Mouse (Mus musculus) heart, postnatal 10 days (tissue): ENCODE measurements around the gene Hagh. TPM values are rescaled to one million over a fixed set of nuclear protein-coding genes. Genes with fewer than 3 reads are reported as not detected.
A peak's percentile ranks its signal among the peaks of the same experiment; 100 is the strongest.

Experiments used
- DNase-seq, 2 experiments: peaks; one replicate each; pipeline ENCODE4 v3.0.0; 2021
- intact Hi-C: fragments of 180-260 bp; cut with DNase I; formaldehyde crosslinking; loops from one replicate; pipeline ENCODE4 v1.15.1; 2025
- total RNA-seq, 2 experiments: library from RNA; stranded (reverse); gene quantifications; 2 replicates each; pipeline ENCODE4 v1.2.3; 2021

The Hagh gene
- total RNA-seq, 2 experiments from 2014 or later: 110 to 117 TPM

GRCm38 (mm10) chr17:24899153-24899552 is 59.2 kb downstream of the Hagh start:
- DNase-seq: peak; percentile 80 to 83
- intact Hi-C loops: loop anchor here (5.0 kb wide), 1 partner anchor 162 kb away; the partner anchor contains the start of gene Msrb1

GRCm38 (mm10) chr17:24900014-24900413 is 60.1 kb downstream of the Hagh start:
- intact Hi-C loops: no loop called here
- DNase-seq: no peak

GRCm38 (mm10) chr17:24902124-24902523 is 62.2 kb downstream of the Hagh start:
- intact Hi-C loops: no loop called here
- DNase-seq: no peak

- peak in 1 of 2 experiments; percentile 56 for DNase-seq
- intact Hi-C loops: no loop called here
Observed at GRCm38 (mm10) chr17:24902671-24903474, 62.9 kb downstream of the Hagh start.

GRCm38 (mm10) chr17:24903767-24904166 is 63.8 kb downstream of the Hagh start:
- intact Hi-C loops: no loop called here
- DNase-seq: no peak

GRCm38 (mm10) chr17:24907591-24907990 is 67.6 kb downstream of the Hagh start:
- no peak for DNase-seq
- intact Hi-C loops: no loop called here

- DNase-seq: no peak
- intact Hi-C loops: no loop called here
Observed at GRCm38 (mm10) chr17:24913984-24914383, 74.0 kb downstream of the Hagh start.

Other genes starting within 250 kb of the Hagh start
- 10 to 100 TPM; 86.0 to 95.6 TPM for gene Tsc2, start 207.5 kb upstream of the Hagh start, total RNA-seq
- gene Nthl1, start 207.5 kb upstream of the Hagh start, total RNA-seq: 1 to 10 TPM; 3.2 to 3.4 TPM
- gene Slc9a3r2, start 189.8 kb upstream of the Hagh start, total RNA-seq: 100 to 1,000 TPM; 108 to 133 TPM
- not detected for gene Npw, start 181.7 kb upstream of the Hagh start, total RNA-seq
- 10 to 100 TPM; 25.1 to 25.4 TPM for gene Zfp598, start 170.5 kb upstream of the Hagh start, total RNA-seq
- not detected for gene Syngr3, start 150.2 kb upstream of the Hagh start, total RNA-seq
- gene Gfer, start 144.0 kb upstream of the Hagh start, total RNA-seq: 10 to 100 TPM; 18.9 to 19.8 TPM
- 1 to 10 TPM in 1 of 2 experiments, under 1 TPM in 1; 0.93 to 2.9 TPM for gene Noxo1, start 143.9 kb upstream of the Hagh start, total RNA-seq
- 10 to 100 TPM; 20.8 to 21.5 TPM for gene Tbl3, start 132.5 kb upstream of the Hagh start, total RNA-seq
- gene Rnf151, start 122.1 kb upstream of the Hagh start, total RNA-seq: not detected
- gene Rps2, start 122.0 kb upstream of the Hagh start, total RNA-seq: 100 to 1,000 TPM; 730 to 736 TPM
- 100 to 1,000 TPM; 845 to 899 TPM for gene Ndufb10, start 115.7 kb upstream of the Hagh start, total RNA-seq
- 10 to 100 TPM; 67.3 to 69.8 TPM for gene Rpl3l, start 112.3 kb upstream of the Hagh start, total RNA-seq
- 100 to 1,000 TPM; 123 to 163 TPM for gene Msrb1, start 103.5 kb upstream of the Hagh start, total RNA-seq
- gene Hs3st6, start 87.2 kb upstream of the Hagh start, total RNA-seq: not detected
- gene Meiob, start 35.9 kb upstream of the Hagh start, total RNA-seq: not detected
- gene Fahd1, start 10.2 kb downstream of the Hagh start, total RNA-seq: 10 to 100 TPM; 62.4 to 66.0 TPM
- 10 to 100 TPM in 1 of 2 experiments, 1 to 10 TPM in 1; 9.9 to 14.0 TPM for gene Igfals, start 25.9 kb downstream of the Hagh start, total RNA-seq
- gene Nubp2, start 46.2 kb downstream of the Hagh start, total RNA-seq: 10 to 100 TPM; 27.0 to 27.8 TPM
- 10 to 100 TPM; 41.3 to 45.8 TPM for gene Spsb3, start 46.5 kb downstream of the Hagh start, total RNA-seq
- gene Eme2, start 54.9 kb downstream of the Hagh start, total RNA-seq: 10 to 100 TPM; 17.1 to 23.7 TPM
- gene Mrps34, start 55.0 kb downstream of the Hagh start, total RNA-seq: 100 to 1,000 TPM; 114 to 116 TPM
- 10 to 100 TPM; 45.4 to 54.6 TPM for gene Nme3, start 56.4 kb downstream of the Hagh start, total RNA-seq
- gene Mapk8ip3, start 96.8 kb downstream of the Hagh start, total RNA-seq: 10 to 100 TPM; 64.0 to 66.9 TPM
- gene Jpt2, start 120.5 kb downstream of the Hagh start, total RNA-seq: 10 to 100 TPM; 19.4 to 22.9 TPM
- 10 to 100 TPM; 15.2 to 15.9 TPM for gene Cramp1l, start 175.6 kb downstream of the Hagh start, total RNA-seq
- 1 to 10 TPM; 7.3 to 7.8 TPM for gene Ift140, start 175.9 kb downstream of the Hagh start, total RNA-seq
- 10 to 100 TPM; 42.1 to 42.2 TPM for gene Tmem204, start 243.4 kb downstream of the Hagh start, total RNA-seq